Mouse (Mus musculus) Patski (cell line): ENCODE measurements around the gene Mlst8. TPM values are rescaled to one million over a fixed set of nuclear protein-coding genes. Genes with fewer than 3 reads are reported as not detected.

Experiments
- ATAC-seq: fragments of 100-300 bp; one replicate; pipeline ENCODE4 v1.8.0; 2021
- CTCF ChIA-PET: fragments of 350-600 bp; sonication (Branson Sonifier 250); formaldehyde crosslinking; loops from one replicate; lab custom pipeline; 2022; ENCODE audit warnings: inconsistent platforms; lab: Charles Lee
- POLR2A ChIA-PET: fragments of 350-600 bp; sonication (Branson Sonifier 250); formaldehyde crosslinking; loops from one replicate; lab custom pipeline; 2022; ENCODE audit warnings: antibody characterized with exemption, inconsistent platforms; lab: Charles Lee
- DNase-seq: peaks from one replicate; pipeline ENCODE4 v3.0.0-alpha.2; 2011; ENCODE audit warnings: low read depth, low spot score
- H3K27me3 ChIP-seq: fragments of 371-371 bp; one replicate; pipeline ENCODE4 v1.5.1; 2021
- CTCF ChIP-seq: fragments of 100-300 bp; IDR thresholded peaks from one replicate; pipeline ENCODE4 v1.5.1; 2021
- in situ Hi-C: fragments of 300-500 bp; cut with MboI; formaldehyde crosslinking; loops from 3 replicates; pipeline ENCODE4 v1.11.1; 2018; ENCODE audit warnings: low pct_unique_long_range_greater_than_20kb, mixed read lengths
- polyA plus RNA-seq: library from polyadenylated mRNA; unstranded; gene quantifications from one replicate; pipeline ENCODE4 v1.2.3, GENCODE M21; 2021

The Mlst8 gene
- polyA plus RNA-seq, 1 experiment from 2014 or later: 23.1 TPM

- TF ChIP-seq CTCF: no peak
Observed at GRCm38 (mm10) chr17:24507806-24508460, 29.1 kb upstream of the Mlst8 start.

GRCm38 (mm10) chr17:24507129-24507664 is 28.3 kb upstream of the Mlst8 start:
- DNase-seq: no peak
- POLR2A ChIA-PET: no interaction called here

More at GRCm38 (mm10) chr17:24507806-24508460, 29.1 kb upstream of the Mlst8 start:
- ATAC-seq (no peak), DNase-seq (no peak)
- ChIA-PET CTCF (interaction anchor here (1.2 kb wide), 1 partner anchor 13 kb away, joined by 5 read pairs; no protein-coding TSS in a partner anchor), POLR2A (no interaction called here)
- in situ Hi-C loops: no loop called here
- H3K27me3 ChIP-seq: no peaks in the 10 kb centered on the region

GRCm38 (mm10) chr17:24506332-24507070 is 27.6 kb upstream of the Mlst8 start:
- H3K27me3 ChIP-seq: no peaks in the 10 kb centered on the region
- DNase-seq (no peak), ATAC-seq (no peak)
- in situ Hi-C loops: no loop called here
- TF ChIP-seq CTCF: no peak
- POLR2A ChIA-PET: no interaction called here
- CTCF ChIA-PET: interaction anchor here (1.2 kb wide), 1 partner anchor 11 kb away, joined by 5 read pairs; no protein-coding TSS in a partner anchor

More at GRCm38 (mm10) chr17:24507129-24507664, 28.3 kb upstream of the Mlst8 start:
- in situ Hi-C loops: no loop called here
- H3K27me3 ChIP-seq: no peaks in the 10 kb centered on the region
- CTCF ChIA-PET: interaction anchor here (1.2 kb wide), 1 partner anchor 12 kb away, joined by 5 read pairs; no protein-coding TSS in a partner anchor
- TF ChIP-seq CTCF: no peak
- ATAC-seq: no peak

- TF ChIP-seq CTCF: no peak
- H3K27me3 ChIP-seq: no peaks in the 10 kb centered on the region
- in situ Hi-C loops: no loop called here
- POLR2A ChIA-PET: no interaction called here
- DNase-seq (no peak), ATAC-seq (no peak)
- CTCF ChIA-PET: interaction anchor here (0.7 to 1.4 kb wide), 2 partner anchors 11 to 44 kb away, joined by 3 read pairs; no protein-coding TSS in a partner anchor
Observed at GRCm38 (mm10) chr17:24505286-24505955, 26.5 kb upstream of the Mlst8 start.

- no peak for ATAC-seq
- ChIA-PET CTCF (interaction anchor here (1.1 kb wide), 2 partner anchors 9 to 32 kb away, joined by 3 to 4 read pairs; no protein-coding TSS in a partner anchor), POLR2A (interaction anchor here (1.0 kb wide), 1 partner anchor 8 kb away, joined by 3 read pairs; no protein-coding TSS in a partner anchor)
- TF ChIP-seq CTCF: no peak
- no peak for DNase-seq
- in situ Hi-C loops: no loop called here
- no peaks in the 10 kb centered on the region for H3K27me3 ChIP-seq
Observed at GRCm38 (mm10) chr17:24504085-24504484, 25.2 kb upstream of the Mlst8 start.

GRCm38 (mm10) chr17:24502208-24502607 is 23.3 kb upstream of the Mlst8 start:
- no peak for DNase-seq
- POLR2A ChIA-PET: no interaction called here
- CTCF ChIA-PET: interaction anchor here (1.5 kb wide), 1 partner anchor 10 kb away, joined by 4 read pairs; no protein-coding TSS in a partner anchor
- TF ChIP-seq CTCF: no peak
- H3K27me3 ChIP-seq: no peaks in the 10 kb centered on the region
- no peak for ATAC-seq
- in situ Hi-C loops: no loop called here

GRCm38 (mm10) chr17:24496026-24496425 is 17.1 kb upstream of the Mlst8 start:
- CTCF ChIA-PET: interaction anchor here (1.9 to 2.8 kb wide), 3 partner anchors 11 to 43 kb away, joined by 5 to 13 read pairs (median 8); partner anchors contain the start of gene Mlst8
- in situ Hi-C loops: no loop called here
- no peak for TF ChIP-seq CTCF
- DNase-seq (no peak), ATAC-seq (no peak)
- H3K27me3 ChIP-seq: no peaks in the 10 kb centered on the region
- POLR2A ChIA-PET: interaction anchor here (0.9 kb wide), 1 partner anchor 8 kb away, joined by 3 read pairs; no protein-coding TSS in a partner anchor

- in situ Hi-C loops: no loop called here
- ChIA-PET CTCF (interaction anchor here (1.0 to 2.8 kb wide), 6 partner anchors 12 to 52 kb away, joined by 3 to 13 read pairs (median 6); partner anchors contain the start of genes Mlst8 and Traf7), POLR2A (interaction anchor here (0.9 kb wide), 1 partner anchor 9 kb away, joined by 3 read pairs; no protein-coding TSS in a partner anchor)
- no peak for DNase-seq
- no peak for ATAC-seq
- TF ChIP-seq CTCF: no peak
- no peaks in the 10 kb centered on the region for H3K27me3 ChIP-seq
Observed at GRCm38 (mm10) chr17:24495443-24495842, 16.6 kb upstream of the Mlst8 start.

- no peak for ATAC-seq
- no peak for DNase-seq
- ChIA-PET CTCF (interaction anchor here (0.9 to 2.8 kb wide), 9 partner anchors 9 to 138 kb away, joined by 3 to 13 read pairs (median 5); partner anchors contain the start of genes Mlst8, Nthl1, Traf7 and Tsc2), POLR2A (no interaction called here)
- in situ Hi-C loops: no loop called here
- peaks cover 1% of the 10 kb centered on the region for H3K27me3 ChIP-seq
- TF ChIP-seq CTCF: no peak
Observed at GRCm38 (mm10) chr17:24494627-24495335, 15.9 kb upstream of the Mlst8 start.
